Mouse (Mus musculus): ENCODE results near the gene Ormdl3. TPM values are rescaled to one million over a fixed set of nuclear protein-coding genes. Genes with fewer than 3 reads are reported as not detected.
A peak's percentile ranks its signal among the peaks of the same experiment; 100 is the strongest.

The Ormdl3 gene
- polyA plus RNA-seq, 1 experiment from 2014 or later: 76.4 TPM

DNA sequence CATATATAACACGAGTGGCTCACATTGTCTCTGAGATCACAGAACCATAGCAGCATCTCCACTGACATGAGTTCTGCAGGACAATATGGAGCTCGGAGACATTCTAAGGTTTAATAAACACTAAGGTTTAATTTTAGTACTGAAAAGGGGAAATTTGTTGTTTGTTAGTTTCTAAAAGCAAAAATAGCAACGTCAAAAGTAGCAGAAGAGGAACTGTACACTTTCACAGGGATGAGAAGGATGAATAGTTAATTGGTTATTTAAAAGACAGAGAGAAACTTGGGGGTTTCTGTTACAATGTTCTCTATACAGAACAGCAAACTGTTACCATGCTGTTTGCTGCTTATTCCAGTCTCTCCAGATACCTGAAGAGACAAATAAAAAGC, 39.9 kb downstream of the Ormdl3 start:
- no peak overlapping the region for H3K9ac ChIP-seq
- H3K36me3 ChIP-seq: no peaks in the 10 kb centered on the region
- no peaks in the 10 kb centered on the region for H3K9me3 ChIP-seq (replicated peaks)
- H3K27ac ChIP-seq (replicated peaks): no peak overlapping the region
- 53% methylated on average over 3 of the region's 3 CpGs for WGBS
- no peak overlapping the region for H3K4me2 ChIP-seq (replicated peaks)
- H3K4me3 ChIP-seq (replicated peaks): no peak overlapping the region
- peaks cover 63% of the 10 kb centered on the region for H3K27me3 ChIP-seq
- no peak for ATAC-seq (ENCODE audit: insufficient number of reproducible peaks, low FRiP score, low TSS enrichment, low read depth)
- H3K4me1 ChIP-seq: peaks cover 17% of the 10 kb centered on the region

- peaks cover 63% of the 10 kb centered on the region for H3K27me3 ChIP-seq
- no peak overlapping the region for H3K4me3 ChIP-seq (replicated peaks)
- no peak overlapping the region for H3K9ac ChIP-seq
- WGBS: 46% methylated on average over 12 of the region's 12 CpGs
- no peaks in the 10 kb centered on the region for H3K36me3 ChIP-seq
- H3K4me2 ChIP-seq (replicated peaks): no peak overlapping the region
- peaks cover 17% of the 10 kb centered on the region for H3K4me1 ChIP-seq
- no peaks in the 10 kb centered on the region for H3K9me3 ChIP-seq (replicated peaks)
- ATAC-seq (ENCODE audit: insufficient number of reproducible peaks, low FRiP score, low TSS enrichment, low read depth): no peak
- H3K27ac ChIP-seq (replicated peaks): no peak overlapping the region
Observed at GRCm38 (mm10) chr11:98546529-98547307, 40.5 kb downstream of the Ormdl3 start.

DNA sequence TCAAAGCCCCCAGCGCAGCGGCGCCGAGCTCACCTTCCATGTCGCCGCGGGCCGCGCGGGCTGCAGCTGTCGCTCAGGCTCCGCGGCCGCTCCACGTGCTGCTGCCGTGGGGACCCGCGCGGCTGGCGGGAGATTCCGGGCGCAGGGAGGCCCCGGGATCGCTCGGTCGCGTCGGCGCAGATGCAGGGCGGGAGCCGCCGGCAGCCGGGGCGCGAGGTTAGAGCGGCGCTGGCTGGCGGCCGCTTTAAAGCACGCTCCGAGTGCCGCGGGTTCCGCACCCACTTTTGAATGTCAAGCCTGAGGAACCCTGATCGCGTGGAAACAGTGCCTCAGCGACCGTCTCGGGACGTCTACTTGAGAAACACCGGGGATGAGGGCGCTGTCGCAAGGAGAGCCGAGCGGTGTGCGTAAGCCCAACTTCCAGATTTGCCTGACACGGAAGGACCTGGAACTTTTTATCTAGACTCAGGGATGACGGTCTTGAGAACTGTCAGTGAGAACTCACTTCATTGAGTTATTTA, 41.4 kb downstream of the Ormdl3 start, which contains the start of gene Ikzf3:
TSS of gene Ikzf3 (minus strand) at position 321 of the 521 bp plus-strand sequence.
- Histone ChIP-seq H3K4me1 (peaks cover 12% of the 10 kb centered on the region), H3K27ac (replicated peaks) (no peak within 1 kb of the TSS), H3K4me2 (replicated peaks) (peak within 1 kb of the TSS; percentile 86), H3K36me3 (no peaks in the 10 kb centered on the region), H3K9ac (0 out of 2 replicates have a peak within 1 kb of the TSS, but pooled peaks have one; percentile 5), H3K9me3 (replicated peaks) (no peaks in the 10 kb centered on the region), H3K27me3 (peaks cover 63% of the 10 kb centered on the region), H3K4me3 (replicated peaks) (peak within 1 kb of the TSS; percentile 45)
- under 1% methylated on average over 57 of the region's 58 CpGs for WGBS
- ATAC-seq (ENCODE audit: insufficient number of reproducible peaks, low FRiP score, low TSS enrichment, low read depth): no peak

GRCm38 (mm10) chr11:98544890-98545677, 42.1 kb downstream of the Ormdl3 start:
- Histone ChIP-seq H3K9me3 (replicated peaks) (peaks cover 3% of the 10 kb centered on the region; the same call in 1 of the 2 replicates), H3K27me3 (peaks cover 59% of the 10 kb centered on the region), H3K27ac (replicated peaks) (no peak overlapping the region), H3K4me3 (replicated peaks) (peak overlapping the region; percentile 45), H3K4me1 (peaks cover 8% of the 10 kb centered on the region), H3K9ac (0 out of 2 replicates have a peak overlapping the region, but pooled peaks have one; percentile 5), H3K36me3 (no peaks in the 10 kb centered on the region), H3K4me2 (replicated peaks) (peak overlapping the region; percentile 86)
- ATAC-seq (ENCODE audit: insufficient number of reproducible peaks, low FRiP score, low TSS enrichment, low read depth): no peak
- WGBS: 3% methylated on average over 16 of the region's 16 CpGs

GRCm38 (mm10) chr11:98543414-98543813, 43.8 kb downstream of the Ormdl3 start:
- H3K4me3 ChIP-seq (replicated peaks): no peak overlapping the region
- no peak for ATAC-seq (ENCODE audit: insufficient number of reproducible peaks, low FRiP score, low TSS enrichment, low read depth)
- no peaks in the 10 kb centered on the region for H3K36me3 ChIP-seq
- no peak overlapping the region for H3K9ac ChIP-seq
- peaks cover 8% of the 10 kb centered on the region for H3K4me1 ChIP-seq
- WGBS: 89% methylated on average over 1 of the region's 1 CpGs
- H3K27ac ChIP-seq (replicated peaks): no peak overlapping the region
- peaks cover 7% of the 10 kb centered on the region; the same call in 1 of the 2 replicates for H3K9me3 ChIP-seq (replicated peaks)
- H3K4me2 ChIP-seq (replicated peaks): no peak overlapping the region
- H3K27me3 ChIP-seq: peaks cover 47% of the 10 kb centered on the region

- peaks cover 38% of the 10 kb centered on the region for H3K27me3 ChIP-seq
- no peak for ATAC-seq (ENCODE audit: insufficient number of reproducible peaks, low FRiP score, low TSS enrichment, low read depth)
- no peak overlapping the region for H3K4me2 ChIP-seq (replicated peaks)
- no peak overlapping the region for H3K4me3 ChIP-seq (replicated peaks)
- peaks cover 8% of the 10 kb centered on the region for H3K4me1 ChIP-seq
- 65% methylated on average over 8 of the region's 8 CpGs for WGBS
- no peak overlapping the region for H3K9ac ChIP-seq
- H3K9me3 ChIP-seq (replicated peaks): peaks cover 7% of the 10 kb centered on the region; the same call in 1 of the 2 replicates
- H3K27ac ChIP-seq (replicated peaks): no peak overlapping the region
- H3K36me3 ChIP-seq: no peaks in the 10 kb centered on the region
Observed at GRCm38 (mm10) chr11:98542553-98542952, 44.6 kb downstream of the Ormdl3 start.

- no peaks in the 10 kb centered on the region for H3K36me3 ChIP-seq
- 77% methylated on average over 5 of the region's 5 CpGs for WGBS
- H3K27ac ChIP-seq (replicated peaks): no peak overlapping the region
- H3K4me3 ChIP-seq (replicated peaks): no peak overlapping the region
- no peak overlapping the region for H3K9ac ChIP-seq
- H3K4me1 ChIP-seq: peaks cover 2% of the 10 kb centered on the region; the same call in 1 of the 2 replicates
- H3K9me3 ChIP-seq (replicated peaks): peaks cover 7% of the 10 kb centered on the region; the same call in 1 of the 2 replicates
- no peak for ATAC-seq (ENCODE audit: insufficient number of reproducible peaks, low FRiP score, low TSS enrichment, low read depth)
- H3K4me2 ChIP-seq (replicated peaks): no peak overlapping the region
- H3K27me3 ChIP-seq: peaks cover 16% of the 10 kb centered on the region
Observed at GRCm38 (mm10) chr11:98540319-98540718, 46.8 kb downstream of the Ormdl3 start.

- Histone ChIP-seq H3K9ac (no peak overlapping the region), H3K27ac (replicated peaks) (no peak overlapping the region), H3K9me3 (replicated peaks) (peaks cover 7% of the 10 kb centered on the region; the same call in 1 of the 2 replicates), H3K27me3 (peaks cover 2% of the 10 kb centered on the region), H3K4me2 (replicated peaks) (no peak overlapping the region), H3K36me3 (no peaks in the 10 kb centered on the region), H3K4me1 (no peaks in the 10 kb centered on the region), H3K4me3 (replicated peaks) (no peak overlapping the region)
- ATAC-seq (ENCODE audit: insufficient number of reproducible peaks, low FRiP score, low TSS enrichment, low read depth): no peak
Observed at GRCm38 (mm10) chr11:98537480-98538034, 49.6 kb downstream of the Ormdl3 start.

Other genes with a start within 250 kb of the Ormdl3 start
- 3.8 and 7.0 TPM in 2 replicates for gene Ppp1r1b, start 239.0 kb downstream of the Ormdl3 start, polyA plus RNA-seq (2015; fragmentation: Nextera tagmentation; extraction: Ambion mirVana)
- gene Stard3, start 229.0 kb downstream of the Ormdl3 start, polyA plus RNA-seq (2015; fragmentation: Nextera tagmentation; extraction: Ambion mirVana): 41.0 and 41.3 TPM in 2 replicates
- gene Tcap, start 203.6 kb downstream of the Ormdl3 start, polyA plus RNA-seq (2015; fragmentation: Nextera tagmentation; extraction: Ambion mirVana): 8.4 and 12.2 TPM in 2 replicates
- gene Pnmt, start 200.9 kb downstream of the Ormdl3 start, polyA plus RNA-seq (2015; fragmentation: Nextera tagmentation; extraction: Ambion mirVana): 0.56 and 0.66 TPM in 2 replicates
- 13.7 and 16.8 TPM in 2 replicates for gene Pgap3, start 186.9 kb downstream of the Ormdl3 start, polyA plus RNA-seq (2015; fragmentation: Nextera tagmentation; extraction: Ambion mirVana)
- 60.7 and 64.0 TPM in 2 replicates for gene Erbb2, start 174.9 kb downstream of the Ormdl3 start, polyA plus RNA-seq (2015; fragmentation: Nextera tagmentation; extraction: Ambion mirVana)
- gene Mien1, start 148.4 kb downstream of the Ormdl3 start, polyA plus RNA-seq (2015; fragmentation: Nextera tagmentation; extraction: Ambion mirVana): 109 and 111 TPM in 2 replicates
- 16.2 and 22.4 TPM in 2 replicates for gene Grb7, start 141.0 kb downstream of the Ormdl3 start, polyA plus RNA-seq (2015; fragmentation: Nextera tagmentation; extraction: Ambion mirVana)
- gene Ikzf3, start 41.3 kb downstream of the Ormdl3 start, polyA plus RNA-seq (2015; fragmentation: Nextera tagmentation; extraction: Ambion mirVana): 0.33 and 0.67 TPM in 2 replicates
- 0.16 TPM in 1 of 2 replicates, not detected in the other for gene Zpbp2, start 36.3 kb downstream of the Ormdl3 start, polyA plus RNA-seq (2015; fragmentation: Nextera tagmentation; extraction: Ambion mirVana)
- not detected in 2 replicates for gene Lrrc3c, start 10.9 kb upstream of the Ormdl3 start, polyA plus RNA-seq (2015; fragmentation: Nextera tagmentation; extraction: Ambion mirVana)
- 0.85 and 2.6 TPM in 2 replicates for gene Gm12355, start 38.3 kb upstream of the Ormdl3 start, polyA plus RNA-seq (2015; fragmentation: Nextera tagmentation; extraction: Ambion mirVana)
- gene Gsdma3, start 39.0 kb upstream of the Ormdl3 start, polyA plus RNA-seq (2015; fragmentation: Nextera tagmentation; extraction: Ambion mirVana): not detected in 2 replicates
- not detected in 2 replicates for gene Gsdma2, start 59.4 kb upstream of the Ormdl3 start, polyA plus RNA-seq (2015; fragmentation: Nextera tagmentation; extraction: Ambion mirVana)
- 11.8 and 14.0 TPM in 2 replicates for gene Gsdma, start 77.0 kb upstream of the Ormdl3 start, polyA plus RNA-seq (2015; fragmentation: Nextera tagmentation; extraction: Ambion mirVana)
- gene Psmd3, start 95.2 kb upstream of the Ormdl3 start, polyA plus RNA-seq (2015; fragmentation: Nextera tagmentation; extraction: Ambion mirVana): 204 and 214 TPM in 2 replicates
- 0.12 and 0.31 TPM in 2 replicates for gene Csf3, start 113.9 kb upstream of the Ormdl3 start, polyA plus RNA-seq (2015; fragmentation: Nextera tagmentation; extraction: Ambion mirVana)
- 52.3 and 53.3 TPM in 2 replicates for gene Med24, start 142.1 kb upstream of the Ormdl3 start, polyA plus RNA-seq (2015; fragmentation: Nextera tagmentation; extraction: Ambion mirVana)
- gene Thra, start 153.3 kb upstream of the Ormdl3 start, polyA plus RNA-seq (2015; fragmentation: Nextera tagmentation; extraction: Ambion mirVana): 51.0 and 51.2 TPM in 2 replicates
- gene Nr1d1, start 188.0 kb upstream of the Ormdl3 start, polyA plus RNA-seq (2015; fragmentation: Nextera tagmentation; extraction: Ambion mirVana): 1.7 and 1.8 TPM in 2 replicates
- 28.7 and 30.4 TPM in 2 replicates for gene Msl1, start 208.1 kb upstream of the Ormdl3 start, polyA plus RNA-seq (2015; fragmentation: Nextera tagmentation; extraction: Ambion mirVana)
- gene Casc3, start 217.5 kb upstream of the Ormdl3 start, polyA plus RNA-seq (2015; fragmentation: Nextera tagmentation; extraction: Ambion mirVana): 37.0 and 42.2 TPM in 2 replicates
- gene Rapgefl1, start 249.4 kb upstream of the Ormdl3 start, polyA plus RNA-seq (2015; fragmentation: Nextera tagmentation; extraction: Ambion mirVana): 13.0 and 13.9 TPM in 2 replicates